Mouse (Mus musculus): Measurements from ENCODE around the gene Krt42.

- TF ChIP-seq CTCF (IDR thresholded peaks at IDR 0.05; ENCODE audit: low read depth, low read length) (no peak), POLR2A (IDR thresholded peaks at IDR 0.05; ENCODE audit: insufficient read depth, low read length) (no peak), EP300 (IDR thresholded peaks at IDR 0.05; ENCODE audit: insufficient read depth, low read depth, low read length) (no peak)
Observed at GRCm38 (mm10) chr11:100315439-100315838, 45.8 kb upstream of the Krt42 start.
